Mouse (Mus musculus): ENCODE measurements around the gene Pet100. TPM values are rescaled to one million over a fixed set of nuclear protein-coding genes. Genes with fewer than 3 reads are reported as not detected.
"Not testable (repeated sequence)": the region's sequence is repeated elsewhere in the genome, so short reads cannot be mapped to it uniquely, and the experiment has no call there.

Gene Pet100
- 10 to 100 TPM; 76.0 to 76.5 TPM for total RNA-seq (2021)
- long read RNA-seq, experiment 1, transcript Pet100-201 (4 exons, 1,193 nt) = major isoform, 17 of 19 reads
- long read RNA-seq, experiment 1, partial matches to known transcripts = 0 of 19 reads
- long read RNA-seq, experiment 1, other reads (novel, unspliced or antisense) = 1 of 19 reads
- long read RNA-seq, experiment 2, transcript Pet100-201 (4 exons, 1,193 nt) = major isoform, 10 of 14 reads
- long read RNA-seq, experiment 2, partial matches to known transcripts = 0 of 14 reads
- long read RNA-seq, experiment 2, other reads (novel, unspliced or antisense) = 2 of 14 reads

DNA sequence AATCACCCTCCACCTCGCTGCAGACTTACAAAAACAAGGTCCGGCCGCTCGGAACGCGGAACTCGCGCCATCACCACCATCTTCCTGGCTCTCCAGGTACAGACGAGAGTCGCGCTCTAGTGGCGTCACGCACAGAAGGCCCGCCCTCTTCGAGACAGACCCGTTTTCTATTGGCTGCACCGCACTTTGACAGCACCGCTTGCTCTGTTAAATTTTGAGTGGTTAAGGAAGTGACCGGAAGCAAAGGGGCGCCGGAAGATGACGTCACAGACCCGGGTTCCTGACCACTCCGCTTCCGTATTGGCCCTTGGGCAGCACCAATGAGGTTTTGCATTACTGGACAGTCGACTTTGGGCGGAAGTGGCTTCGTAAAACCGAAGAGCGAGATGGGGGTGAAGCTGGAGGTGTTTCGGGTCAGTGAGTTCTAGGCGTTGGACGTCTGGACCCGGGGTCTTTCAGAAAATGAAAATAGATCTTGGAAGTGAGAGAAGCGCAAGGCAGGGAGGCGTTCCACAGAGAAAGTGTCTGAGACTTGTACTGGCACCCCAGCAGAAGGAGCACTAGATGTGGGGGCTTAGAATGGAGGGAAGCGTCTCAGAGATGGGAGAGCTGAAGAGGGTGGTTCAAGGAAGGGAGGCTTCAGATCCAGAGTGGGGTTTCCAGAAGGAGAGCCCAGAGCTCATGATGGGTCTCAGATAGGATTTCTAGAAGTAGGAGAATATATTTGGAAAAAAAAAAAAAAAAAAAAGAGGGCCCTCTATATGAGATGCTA lies at the start of gene Pet100, which contains the start of gene Xab2:
Gene Pet100 (plus strand): TSS at position 350 of the 772 bp plus-strand sequence.
Gene Xab2 (minus strand): TSS at position 118 of the 772 bp plus-strand sequence.
- DNase-seq = peak; percentile 96

DNA sequence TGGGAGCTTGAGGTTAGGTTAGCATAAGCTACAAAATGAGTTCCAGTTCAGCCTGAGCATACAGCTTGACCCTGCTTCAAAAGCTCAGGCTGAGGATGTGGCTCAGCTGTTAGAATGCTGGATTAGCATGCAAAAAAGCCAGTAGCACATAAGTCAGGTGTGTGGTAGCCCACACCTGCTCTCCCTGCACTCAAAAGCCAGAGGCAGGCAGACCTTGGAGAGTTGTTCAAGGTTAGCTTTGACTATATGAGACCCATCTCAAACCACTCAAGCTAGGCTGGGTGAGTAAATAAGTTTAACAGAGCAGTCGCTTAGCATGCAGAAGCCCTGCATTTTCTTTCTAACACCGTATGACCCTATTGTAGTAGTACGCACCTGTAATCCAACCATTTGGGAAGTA lies 46.8 kb upstream of the Pet100 start:
- DNase-seq = no peak

DNA sequence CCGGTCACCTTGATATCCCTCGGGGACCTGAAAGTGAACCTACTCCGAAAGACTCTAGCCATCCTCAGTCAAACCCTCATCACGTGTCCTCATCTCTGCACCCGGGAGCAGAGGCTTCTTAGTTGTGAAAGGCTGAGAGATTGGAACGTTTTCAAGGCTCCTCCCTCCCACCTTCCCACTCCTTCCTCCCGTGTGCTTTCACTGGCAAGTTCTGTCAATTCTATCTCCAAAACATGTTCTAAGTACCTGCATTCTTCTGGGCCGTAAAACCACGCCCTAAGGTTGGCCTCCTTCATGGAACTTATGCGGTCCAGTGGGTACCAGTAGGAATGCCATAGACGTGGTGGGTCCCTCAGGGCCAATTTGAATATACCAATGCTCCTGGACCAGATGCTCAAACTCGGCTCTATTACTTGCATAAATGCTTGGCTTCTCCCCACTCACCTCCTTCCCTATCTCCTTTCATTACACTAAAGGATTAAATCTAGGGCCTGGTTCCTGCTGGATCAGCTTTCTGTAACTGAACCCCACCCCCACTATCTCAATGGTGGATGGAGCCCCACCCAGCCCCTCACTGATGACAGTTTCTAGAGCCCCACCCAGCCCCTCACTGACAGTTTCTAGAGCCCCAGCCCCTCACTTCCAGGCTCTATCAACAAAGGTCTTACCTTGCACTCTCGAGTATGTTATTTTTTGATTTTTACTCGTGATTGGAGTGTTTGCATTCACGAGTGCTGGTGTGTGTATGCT lies 45.0 kb upstream of the Pet100 start:
- DNase-seq = no peak

DNA sequence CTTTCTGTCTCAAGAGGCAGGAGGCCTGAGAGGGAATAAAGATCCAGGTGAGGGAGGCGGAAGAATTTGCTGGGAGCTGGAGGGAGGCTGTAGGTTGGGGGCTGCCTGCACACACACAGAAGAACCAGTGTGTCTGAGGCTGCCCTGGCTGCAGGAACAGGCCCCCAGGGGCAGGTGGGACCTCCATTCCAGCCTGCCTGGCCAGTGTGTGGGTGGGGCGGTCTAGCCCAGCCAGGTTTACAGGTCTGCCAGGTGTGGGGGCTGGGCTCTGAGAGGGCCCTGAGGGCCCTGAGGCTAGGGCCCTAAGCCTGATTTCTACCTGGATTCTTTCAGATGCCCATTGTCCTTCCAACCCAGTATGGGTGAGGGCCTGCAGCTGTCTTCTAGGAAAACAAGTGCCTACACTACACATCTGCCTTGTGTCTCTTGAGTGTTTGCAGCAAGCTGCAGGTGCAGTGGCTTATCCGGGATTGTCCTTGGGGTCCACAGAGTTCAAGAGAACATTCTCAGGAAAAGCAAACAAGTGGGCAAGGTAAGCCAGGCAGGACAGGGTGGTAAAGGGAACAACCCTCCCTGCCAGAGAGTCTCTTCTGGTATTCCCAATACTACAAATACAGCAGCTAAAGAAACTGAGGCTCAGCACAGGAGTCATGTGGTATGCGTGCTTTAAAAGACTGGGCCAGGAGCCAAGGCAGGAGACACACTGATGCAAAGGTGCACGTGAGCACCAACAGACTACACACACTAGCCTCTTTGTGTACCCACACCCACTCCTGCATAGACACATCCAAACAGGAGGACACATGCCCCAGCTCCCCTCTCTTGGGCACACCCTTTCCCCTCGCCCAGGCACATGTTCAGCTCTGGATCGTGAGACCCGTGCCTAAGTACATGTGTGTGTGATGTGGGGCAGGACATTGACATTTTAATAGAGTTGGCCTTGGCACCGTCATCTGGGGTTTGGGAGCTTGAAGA lies 41.7 kb upstream of the Pet100 start:
- no peak for DNase-seq

DNA sequence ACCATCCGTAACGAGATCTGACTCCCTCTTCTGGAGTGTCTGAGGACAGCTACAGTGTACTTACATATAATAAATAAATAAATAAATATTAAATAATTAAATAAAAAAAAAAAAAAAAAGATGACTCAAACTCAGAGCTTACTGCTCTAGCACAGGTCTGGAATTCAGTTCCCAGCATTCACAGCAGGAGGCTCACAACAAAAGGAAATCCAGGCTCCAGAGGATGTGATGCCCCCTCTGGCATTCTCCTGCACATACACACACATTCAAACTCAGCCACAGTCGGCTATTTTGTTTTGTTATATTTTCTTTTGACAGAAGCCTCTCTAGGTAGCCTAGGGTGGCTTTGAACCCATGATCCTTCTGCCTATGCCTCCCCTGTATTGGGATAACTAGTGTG lies 39.4 kb upstream of the Pet100 start:
- DNase-seq = not testable (repeated sequence)

DNA sequence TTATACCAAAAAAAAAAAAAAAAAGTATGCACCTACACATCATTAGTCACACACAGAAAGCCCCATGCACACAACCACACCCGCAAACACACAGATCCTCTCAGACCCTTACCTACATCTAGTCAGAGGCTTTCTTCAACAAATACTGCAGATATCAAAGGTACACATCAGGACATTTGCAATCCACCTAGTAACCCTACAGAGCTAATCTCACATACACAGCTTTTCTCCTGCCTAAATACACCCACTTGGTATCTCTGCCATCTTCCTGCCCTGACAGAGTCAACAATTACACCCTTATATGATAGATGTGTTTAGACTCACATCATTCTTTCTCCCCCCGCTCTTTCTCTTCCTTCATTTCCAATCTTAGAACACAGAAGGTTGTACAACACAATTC lies 34.9 kb upstream of the Pet100 start:
- no peak for DNase-seq

DNA sequence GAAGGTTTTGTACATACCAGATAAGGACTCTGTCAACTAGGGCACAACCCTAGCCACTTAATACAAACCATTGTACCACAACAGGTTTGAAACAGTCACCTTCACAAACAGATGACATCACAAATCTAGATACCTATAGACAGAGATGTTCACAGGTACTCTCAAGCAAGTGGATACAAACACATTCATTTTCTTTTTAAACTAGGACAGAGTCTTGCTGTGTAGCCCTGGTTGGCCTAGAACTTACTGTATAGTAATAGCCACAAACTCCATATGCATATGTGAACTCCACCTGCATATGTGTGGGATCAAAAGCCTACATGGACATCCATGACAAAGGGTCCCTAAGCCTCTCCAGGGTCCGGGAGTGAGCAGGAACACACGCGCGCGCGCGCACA lies 34.4 kb upstream of the Pet100 start, which contains the start of gene Camsap3:
Gene Camsap3 (plus strand): TSS at position 301 of the 398 bp plus-strand sequence.
- no peak for DNase-seq

DNA sequence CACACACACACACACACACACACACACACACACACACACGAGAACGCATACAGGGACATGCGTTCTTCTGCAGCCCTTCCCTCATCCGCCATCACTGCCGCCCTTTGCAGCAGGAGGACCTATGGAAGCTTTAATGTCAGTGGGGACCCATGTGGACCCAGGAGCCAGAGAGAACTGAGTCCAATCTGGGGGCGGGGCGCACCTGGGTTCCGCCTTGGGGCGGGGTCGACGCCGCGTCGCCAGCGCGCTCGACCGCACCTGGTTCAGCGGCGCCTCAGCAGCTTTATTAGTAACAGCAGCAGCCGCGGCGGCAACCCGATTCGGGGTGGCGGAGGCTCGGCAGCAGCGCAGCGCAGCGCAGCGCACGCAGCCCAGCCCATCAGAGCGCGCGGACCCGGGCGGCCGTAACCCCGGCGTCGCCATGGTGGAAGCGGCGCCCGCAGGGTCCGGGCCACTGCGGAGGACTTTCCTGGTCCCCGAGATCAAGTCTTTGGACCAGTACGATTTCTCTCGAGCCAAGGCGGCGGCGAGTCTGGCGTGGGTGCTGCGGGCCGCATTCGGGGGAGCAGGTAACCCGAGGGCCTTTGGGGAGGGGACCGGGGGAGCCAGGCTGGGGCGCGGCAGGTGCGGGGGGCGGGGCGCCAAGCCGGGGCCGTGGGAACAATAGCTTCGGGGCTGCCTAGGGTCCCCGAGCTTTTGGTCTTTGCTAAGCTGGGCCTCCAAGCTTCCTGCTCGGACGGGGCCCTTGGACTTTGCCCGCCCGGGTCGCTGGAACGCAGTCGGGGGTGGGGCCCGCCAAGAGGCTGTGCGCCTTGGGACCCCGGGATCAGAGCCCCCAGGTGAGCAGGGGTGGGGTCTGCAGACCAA lies 33.7 kb upstream of the Pet100 start:
- DNase-seq = no peak

DNA sequence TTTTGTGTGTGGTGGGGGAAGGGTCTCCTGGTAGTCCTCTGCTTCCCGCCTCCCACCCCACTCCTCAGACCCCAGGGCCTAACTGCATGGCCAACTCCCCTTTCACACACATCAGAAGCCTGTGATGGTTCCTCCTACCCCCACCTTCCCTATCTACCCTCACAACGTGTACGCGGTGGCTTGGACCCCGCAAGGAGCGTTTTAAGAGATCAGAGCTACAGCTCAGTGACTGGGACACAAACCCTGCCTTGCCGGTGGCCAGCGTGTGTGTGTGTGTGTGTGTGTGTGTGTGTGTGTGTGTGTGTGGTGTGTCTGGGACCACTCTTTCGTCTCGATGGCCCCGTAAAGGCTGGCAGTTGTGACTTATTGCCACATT lies 33.1 kb upstream of the Pet100 start:
- no peak for DNase-seq

DNA sequence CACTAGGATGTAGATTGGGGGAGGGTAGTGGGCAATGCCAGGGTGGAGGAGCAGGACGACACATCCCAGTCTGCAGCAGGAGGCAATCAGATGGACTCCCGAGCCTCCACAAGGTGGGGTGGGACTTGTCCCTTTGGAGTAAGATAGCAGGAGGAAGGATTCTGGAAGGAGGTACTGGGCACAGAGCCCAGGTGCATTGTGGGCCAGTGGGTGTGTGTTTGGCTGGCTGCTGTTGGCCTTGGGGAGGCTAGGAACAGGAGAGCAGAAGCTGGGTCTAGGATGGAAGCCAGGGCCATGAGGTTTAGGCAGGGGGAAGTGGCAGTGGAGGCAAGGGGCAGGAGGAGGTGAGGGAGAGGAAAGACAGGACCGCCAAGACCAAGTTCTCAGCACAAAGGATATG lies 27.9 kb upstream of the Pet100 start:
- DNase-seq = no peak

DNA sequence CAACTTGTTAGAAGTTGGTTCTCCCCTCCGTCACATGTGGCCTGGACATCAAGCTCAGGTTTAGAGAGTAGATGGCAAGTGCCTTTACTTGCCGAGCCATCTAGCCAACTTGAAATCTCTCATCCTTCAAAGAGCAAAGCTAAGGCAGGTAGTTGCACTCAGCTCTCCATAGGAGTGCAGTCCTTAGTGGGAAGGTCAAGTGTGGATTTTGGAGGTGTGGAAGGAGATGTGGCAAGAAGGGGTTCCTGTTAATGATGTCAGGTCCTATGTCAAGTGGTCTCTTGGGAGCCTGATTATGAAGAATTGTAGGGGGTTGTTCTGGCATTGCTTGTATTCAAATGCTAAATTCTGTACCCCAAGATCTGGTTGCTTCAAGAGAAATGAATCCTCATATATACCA lies 26.9 kb upstream of the Pet100 start:
- no peak for DNase-seq

DNA sequence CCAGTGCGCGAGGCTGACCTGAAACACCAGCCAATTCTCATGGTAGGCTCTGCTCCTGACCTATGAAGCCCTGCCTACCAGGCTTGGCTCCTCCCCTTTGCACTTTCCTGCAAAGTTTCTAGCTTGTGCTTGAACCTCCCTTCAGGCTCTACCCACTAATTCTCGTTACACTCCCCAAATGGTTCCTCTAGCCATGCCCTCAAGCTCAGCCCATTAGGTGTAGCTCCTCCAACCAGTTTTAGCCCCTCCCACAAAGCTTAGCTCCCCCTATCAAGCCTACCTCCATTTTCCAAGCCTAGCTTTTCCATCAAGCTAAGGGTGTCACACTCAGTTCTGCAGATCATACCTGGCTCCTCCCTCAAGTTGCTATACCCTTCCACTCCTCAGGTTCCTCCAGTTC lies 23.3 kb upstream of the Pet100 start:
- DNase-seq = no peak

DNA sequence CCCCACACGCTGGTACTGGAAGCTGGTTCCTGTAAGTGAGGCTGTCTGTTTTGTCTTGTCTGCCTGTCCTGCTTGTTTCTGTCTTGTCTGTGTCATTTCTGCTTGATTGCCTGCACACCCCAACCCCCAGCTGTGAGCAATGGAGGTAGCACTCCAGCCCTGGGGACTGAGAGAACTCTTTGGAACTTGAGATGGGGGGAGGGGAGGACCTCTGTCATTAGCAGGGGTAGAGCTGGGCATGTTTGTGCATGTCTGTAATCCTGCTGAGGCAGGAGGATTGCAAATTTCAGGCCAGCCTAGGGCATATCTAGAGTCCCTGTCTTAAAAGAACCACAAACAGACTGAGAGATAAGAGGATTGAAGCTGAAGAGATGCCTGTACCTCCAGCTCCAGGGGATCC lies 22.1 kb upstream of the Pet100 start:
- DNase-seq = no peak

DNA sequence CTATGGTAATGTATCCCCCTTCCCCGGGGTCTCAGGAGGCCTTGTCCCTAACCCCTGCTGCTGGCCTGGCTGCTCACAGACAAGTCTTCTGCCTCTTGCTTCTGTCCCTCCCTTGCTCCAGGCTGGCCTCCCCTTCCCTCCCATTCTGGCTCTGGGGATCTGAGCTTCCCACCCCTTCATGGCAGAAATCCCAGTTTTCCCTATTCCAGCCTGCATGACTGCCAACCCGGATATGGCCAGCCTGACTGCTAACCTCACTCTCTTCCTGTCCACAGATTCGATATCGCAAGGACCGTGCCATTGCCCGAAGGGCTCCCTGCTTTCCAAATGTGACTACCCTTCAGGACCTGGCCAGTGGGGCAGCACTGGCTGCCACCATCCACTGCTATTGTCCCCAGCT lies 20.9 kb upstream of the Pet100 start:
- DNase-seq = no peak

DNA sequence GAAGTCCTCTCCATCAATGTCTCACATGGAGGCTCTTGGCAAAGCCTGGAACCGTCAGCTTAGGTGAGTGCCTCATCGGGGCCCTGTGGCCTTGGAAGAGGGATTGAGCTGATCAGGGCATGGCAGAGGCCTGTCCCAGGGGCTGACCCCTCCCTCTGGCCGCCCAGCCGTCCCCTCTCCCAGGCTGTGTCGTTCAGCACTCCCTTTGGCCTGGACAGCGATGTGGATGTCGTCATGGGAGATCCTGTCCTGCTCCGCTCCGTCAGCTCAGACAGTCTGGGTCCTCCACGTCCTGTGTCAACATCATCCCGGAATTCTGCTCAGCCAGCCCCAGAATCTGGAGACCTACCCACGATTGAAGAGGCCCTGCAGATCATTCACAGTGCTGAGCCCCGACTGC lies 17.9 kb upstream of the Pet100 start:
- DNase-seq = no peak

DNA sequence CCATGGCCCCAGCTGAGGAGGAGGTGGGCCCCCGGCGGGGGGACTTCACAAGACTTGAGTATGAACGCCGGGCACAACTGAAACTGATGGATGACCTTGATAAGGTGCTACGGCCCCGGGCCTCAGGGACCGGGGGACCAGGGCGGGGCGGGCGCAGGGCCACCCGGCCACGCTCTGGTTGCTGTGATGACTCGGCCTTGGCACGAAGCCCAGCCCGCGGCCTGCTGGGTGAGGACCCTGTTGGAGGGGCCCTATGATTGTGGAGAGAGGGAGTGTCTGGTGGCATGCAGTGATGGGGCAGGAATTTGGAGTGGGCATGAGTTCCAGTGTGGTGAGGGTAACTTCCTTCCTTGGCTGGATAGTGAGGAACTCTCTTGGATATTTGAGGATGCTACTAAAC lies 14.8 kb upstream of the Pet100 start:
- DNase-seq = no peak

DNA sequence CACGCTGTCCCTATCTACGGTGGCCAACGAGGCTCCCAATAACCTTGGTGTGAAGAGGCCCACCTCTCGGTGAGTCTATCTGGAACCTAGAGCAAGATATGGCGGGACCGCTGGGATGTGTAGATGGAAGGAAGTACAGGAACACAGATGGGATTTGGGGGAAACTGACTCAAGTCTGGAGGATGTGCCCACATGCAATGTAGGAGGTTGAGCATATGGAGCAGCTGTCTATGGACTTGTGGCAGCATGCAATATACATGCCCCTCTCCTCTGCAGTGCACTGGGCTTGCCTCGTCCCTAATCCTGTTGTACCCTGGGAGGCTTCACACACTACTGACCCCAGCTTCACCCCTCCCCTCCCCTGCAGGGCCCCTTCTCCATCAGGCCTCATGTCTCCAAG lies 13.5 kb upstream of the Pet100 start:
- no peak for DNase-seq

DNA sequence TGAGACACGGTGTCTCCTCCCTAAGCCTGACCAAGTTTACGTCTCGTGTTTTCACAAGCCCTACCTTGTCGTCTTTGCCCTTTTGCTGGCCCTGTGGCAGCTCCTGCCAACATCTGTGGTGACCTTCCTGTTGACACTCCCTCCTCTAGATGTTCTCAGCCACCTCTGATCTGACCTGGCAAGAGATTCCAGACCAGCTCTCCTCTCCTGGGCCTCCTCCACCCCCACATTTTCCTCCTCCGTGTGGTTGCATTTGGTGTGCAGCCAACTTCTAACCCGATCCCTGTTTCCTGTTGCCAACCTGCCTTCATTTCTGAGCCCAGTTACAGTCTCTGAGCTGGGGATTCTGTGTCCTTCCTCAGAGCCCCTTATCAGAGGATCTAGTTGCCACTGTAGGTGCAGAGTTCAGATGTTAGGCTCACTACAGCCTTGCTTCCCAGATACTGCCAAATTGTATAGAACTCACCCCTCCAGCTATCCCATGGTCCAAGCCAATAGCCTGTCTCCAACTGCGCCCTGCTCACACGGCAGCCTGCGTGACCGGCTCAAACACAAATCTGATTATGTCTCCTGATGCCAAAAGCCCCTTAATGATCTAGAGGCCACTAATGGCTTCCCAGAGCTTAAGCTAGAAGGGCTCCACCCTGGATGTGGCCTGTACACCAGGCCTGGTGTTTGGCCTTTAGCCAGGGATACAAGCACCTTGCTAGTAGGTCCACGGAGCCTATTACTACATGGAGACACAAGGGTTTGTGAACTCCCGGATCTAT lies 12.1 kb upstream of the Pet100 start:
- DNase-seq = no peak

DNA sequence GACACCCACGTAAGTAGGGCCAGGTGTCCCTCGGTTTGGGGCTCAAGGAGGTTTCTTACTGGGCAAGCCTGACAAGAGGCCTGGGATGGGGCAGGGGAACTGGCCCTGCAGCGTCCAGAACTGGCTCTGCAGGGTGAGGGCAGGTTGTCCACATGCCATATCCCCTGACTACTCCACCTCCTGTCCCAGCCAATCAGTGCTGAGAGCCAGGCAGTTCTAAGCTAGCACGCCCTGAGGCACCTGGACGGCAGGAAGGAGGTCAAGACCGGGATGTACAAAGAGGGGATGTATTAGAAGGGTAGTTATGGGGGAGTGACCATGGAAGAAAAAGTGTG lies 11.6 kb upstream of the Pet100 start:
- no peak for DNase-seq

DNA sequence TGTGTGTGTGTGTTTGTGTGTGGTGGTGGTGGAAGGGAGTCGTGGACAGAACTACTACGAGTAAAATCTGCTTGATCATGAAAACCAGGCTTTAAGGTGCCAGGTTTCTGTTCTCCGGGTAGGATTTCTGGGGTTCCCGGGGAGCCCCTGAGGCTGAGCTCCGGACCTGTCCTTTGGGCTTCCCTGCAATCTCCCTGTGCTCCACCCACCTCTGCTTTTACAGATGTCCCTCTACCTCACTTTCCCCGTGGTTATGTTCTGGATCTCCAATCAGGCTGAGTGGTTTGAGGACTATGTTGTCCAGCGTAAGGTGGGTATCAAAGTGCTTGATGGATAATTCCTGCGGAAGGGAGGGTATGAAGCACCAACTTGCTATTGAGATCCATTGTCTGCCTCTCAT lies 771 bp downstream of the Pet100 start:
- DNase-seq = no peak
